Mouse (Mus musculus) cerebral cortex, adult 2 months (tissue): ENCODE measurements around the gene Ly6g6f.

Experiments used
- WGBS: fragments of 180-500 bp; shearing (Covaris S2); methylation state at CpG from one replicate; pipeline ENCODE4 v1.1.7; 2018; 5-methylcytosine and 5-hydroxymethylcytosine counted together

The Ly6g6f gene

DNA sequence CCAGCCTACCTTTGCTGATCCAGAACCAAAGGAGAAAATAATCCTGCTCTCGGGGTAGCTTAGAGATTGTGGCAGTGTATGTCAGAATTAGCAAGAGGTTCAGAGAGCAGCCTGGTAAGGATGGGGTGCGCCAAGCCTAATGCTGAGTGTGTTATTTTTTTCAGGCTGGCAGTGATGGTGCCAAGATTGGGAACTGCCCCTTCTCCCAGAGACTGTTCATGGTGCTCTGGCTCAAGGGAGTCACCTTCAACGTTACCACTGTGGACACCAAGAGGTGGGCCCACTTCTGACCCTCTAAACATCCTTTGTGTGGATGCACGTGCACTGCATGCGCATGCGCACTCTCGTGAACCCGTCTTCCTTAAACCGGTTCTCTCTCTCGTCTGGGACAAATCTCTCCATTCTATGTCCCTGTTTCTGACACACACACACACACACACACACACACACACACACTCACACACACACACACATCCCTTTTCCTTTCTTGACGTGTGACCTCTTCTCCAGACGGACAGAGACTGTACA, 33.1 kb downstream of the Ly6g6f start:
- WGBS = 78% methylated on average over 12 of the region's 12 CpGs

GRCm38 (mm10) chr17:35051156-35052086, 34.0 kb downstream of the Ly6g6f start:
- WGBS = 24% methylated on average over 21 of the region's 21 CpGs

DNA sequence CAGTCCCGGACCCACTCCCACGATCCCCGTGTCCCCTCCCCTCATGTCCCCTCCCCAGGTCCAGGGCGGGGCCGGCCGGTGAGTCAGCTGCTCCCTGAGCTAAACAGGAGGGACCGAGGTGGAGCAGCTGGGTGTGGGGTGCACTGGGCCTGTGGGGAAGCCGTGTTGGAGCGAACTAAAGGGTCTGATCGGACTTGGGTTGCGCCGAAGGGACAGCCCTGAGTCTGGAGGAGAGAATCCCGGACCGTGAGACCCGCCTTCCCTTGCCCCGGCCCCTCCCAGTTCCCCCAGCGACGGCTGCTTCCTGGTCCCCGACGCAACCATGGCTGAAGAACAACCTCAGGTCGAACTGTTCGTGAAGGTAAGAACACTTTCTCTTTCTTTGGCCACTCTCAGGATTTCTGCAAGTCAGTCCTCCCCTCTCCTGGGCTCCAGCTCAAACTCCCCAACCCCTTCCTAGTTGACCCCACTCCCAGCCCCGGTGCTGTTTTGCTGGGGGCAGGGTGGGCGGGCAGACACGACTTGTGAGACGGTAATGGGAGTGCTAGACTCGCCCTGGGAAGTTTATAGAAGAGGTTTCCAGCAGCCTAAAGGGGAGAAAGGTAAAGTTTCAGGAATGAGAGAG, 35.2 kb downstream of the Ly6g6f start:
- 6% methylated on average over 27 of the region's 27 CpGs for WGBS

DNA sequence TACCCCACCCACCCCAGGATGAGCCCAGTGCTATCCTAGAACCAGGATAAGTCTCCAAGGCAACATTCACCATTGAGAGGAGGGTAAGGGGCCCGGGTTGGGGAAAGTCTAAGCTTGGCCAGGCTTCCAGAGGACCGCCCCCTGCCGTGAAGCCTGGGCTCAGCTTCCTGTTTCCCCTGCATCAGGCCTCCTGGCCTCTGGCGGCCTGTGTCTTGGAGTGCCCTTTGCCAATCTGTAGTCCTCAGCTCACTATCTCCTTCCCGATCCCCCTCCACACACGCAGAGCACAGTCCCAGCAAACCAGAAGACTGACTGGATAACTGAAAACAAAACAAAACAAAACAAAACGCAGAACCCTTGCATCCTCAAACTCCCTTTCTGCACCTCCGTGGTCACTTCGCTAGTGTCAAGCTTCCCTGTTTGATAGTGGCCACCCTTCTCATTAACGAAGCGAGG, 35.8 kb downstream of the Ly6g6f start, which contains the start of gene Clic1:
TSS of gene Clic1 (plus strand) at position 406 of the 456 bp plus-strand sequence.
- WGBS = 22% methylated on average over 11 of the region's 11 CpGs

DNA sequence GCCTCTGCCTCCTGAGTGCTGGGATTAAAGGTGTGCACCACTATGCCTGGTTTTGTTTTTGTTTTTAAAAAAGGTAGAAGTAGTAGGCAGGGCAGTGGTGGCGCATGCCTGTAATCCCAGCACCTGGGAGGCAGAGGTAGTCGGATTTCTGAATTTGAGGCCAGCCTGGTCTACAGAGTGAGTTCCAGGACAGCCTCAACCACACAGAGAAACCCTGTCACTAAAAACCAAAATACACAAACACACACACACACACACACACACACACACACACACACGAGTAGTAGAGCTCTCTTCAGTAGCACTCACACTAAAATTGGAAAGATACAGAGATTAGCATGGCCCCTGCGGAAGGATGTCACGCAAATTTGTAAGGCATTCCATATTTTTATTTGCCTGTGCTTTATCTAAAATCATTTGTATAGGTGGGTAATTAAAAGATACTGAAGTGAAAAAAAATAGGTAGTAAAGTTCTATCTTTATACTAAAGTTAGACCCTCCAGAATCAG, 36.4 kb downstream of the Ly6g6f start:
- 83% methylated on average over 5 of the region's 5 CpGs for WGBS

DNA sequence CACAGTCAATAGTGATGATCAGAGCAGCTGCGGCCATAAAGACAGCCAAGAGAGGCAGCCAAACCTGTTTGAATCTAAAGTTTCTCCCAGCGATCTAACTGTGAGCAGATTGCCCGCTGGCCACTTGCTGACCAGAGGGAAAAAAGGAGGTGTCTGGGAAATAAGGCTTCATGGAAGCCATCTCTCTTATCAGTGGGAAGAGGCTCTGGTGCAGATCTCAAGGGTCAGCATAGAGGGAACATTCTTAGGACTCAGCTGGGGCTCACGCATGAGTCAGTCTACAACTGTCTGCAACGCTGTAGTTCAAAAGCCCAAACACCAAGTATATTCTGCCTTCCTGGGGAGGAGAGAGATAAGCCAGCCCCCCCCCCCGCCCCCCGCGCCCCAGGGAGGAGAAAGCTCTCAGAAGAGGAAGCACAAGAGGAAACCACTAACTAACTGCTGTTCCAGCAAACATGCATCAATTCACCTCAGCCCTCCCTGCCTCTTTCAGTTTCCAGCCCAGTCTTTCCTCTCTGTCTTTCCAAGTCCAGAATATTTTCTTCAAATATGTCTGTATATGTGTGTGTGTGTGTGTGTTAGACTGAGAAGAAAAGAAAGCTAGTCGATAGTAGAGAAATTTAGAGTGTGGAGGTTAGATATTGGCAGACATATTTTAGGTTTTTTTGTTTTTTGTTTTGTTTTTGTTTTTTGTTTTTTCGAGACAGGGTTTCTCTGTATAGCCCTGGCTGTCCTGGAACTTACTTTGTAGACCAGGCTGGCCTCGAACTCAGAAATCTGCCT, 37.1 kb downstream of the Ly6g6f start:
- 45% methylated on average over 11 of the region's 11 CpGs for WGBS

DNA sequence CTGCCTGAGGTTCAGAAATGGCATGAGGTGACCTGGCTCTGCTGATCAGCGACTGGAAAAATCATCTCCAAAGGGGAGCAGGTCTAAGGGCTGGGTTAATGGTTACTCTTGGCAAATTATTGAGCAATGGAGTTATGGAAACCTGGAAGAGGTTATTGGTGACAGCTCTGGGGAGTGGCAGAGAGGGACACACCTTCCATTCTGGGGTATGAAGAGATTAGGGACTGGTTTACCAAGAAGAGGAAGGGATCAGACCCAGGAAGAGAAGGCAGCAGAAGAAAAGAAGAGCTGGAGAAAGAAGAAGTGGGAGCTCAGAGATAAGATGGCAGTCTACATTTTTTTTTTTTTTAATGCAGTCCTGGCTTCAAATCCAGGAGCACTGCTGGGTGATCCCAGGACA, 37.7 kb downstream of the Ly6g6f start:
- 72% methylated on average over 1 of the region's 1 CpGs for WGBS

DNA sequence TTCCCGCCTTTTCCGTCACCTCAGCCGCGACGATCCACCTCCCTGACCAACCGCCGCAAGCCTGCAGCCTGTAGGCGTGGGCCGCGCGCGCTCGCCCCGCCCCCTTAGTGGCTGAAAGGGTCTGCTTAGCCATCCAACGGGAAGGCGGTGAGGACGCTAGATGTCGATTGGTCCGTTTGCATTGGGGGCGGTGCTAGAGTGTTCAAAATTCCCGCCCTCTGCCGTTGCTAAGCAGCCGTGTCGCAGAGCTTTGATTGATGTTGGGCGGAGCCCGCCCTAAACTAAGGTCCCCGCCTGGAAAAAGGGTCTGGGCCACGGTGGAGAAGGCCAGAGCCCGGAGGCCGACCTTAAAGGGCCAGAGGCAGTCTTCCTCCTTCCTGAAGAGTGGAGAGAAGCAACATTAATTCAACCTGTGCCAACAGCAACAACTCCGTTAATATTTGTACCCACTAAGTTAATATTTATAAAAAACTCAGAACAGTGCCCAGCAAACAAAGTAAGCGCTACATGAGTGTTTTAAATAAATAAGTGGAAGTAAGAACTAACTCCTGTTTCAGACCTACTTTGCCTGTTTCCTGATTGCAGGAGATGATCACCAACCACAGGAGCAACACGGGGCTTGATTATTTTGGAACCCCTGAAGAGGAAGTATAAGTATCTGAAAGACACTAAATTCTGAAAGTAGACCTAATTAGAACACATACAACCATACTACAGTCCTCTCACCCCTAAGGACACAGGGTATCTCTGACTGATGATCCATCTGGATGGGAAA, 38.5 kb downstream of the Ly6g6f start, which contains the start of gene Msh5:
TSS of gene Msh5 (minus strand) at position 65 of the 775 bp plus-strand sequence.
- WGBS = 2% methylated on average over 33 of the region's 33 CpGs

DNA sequence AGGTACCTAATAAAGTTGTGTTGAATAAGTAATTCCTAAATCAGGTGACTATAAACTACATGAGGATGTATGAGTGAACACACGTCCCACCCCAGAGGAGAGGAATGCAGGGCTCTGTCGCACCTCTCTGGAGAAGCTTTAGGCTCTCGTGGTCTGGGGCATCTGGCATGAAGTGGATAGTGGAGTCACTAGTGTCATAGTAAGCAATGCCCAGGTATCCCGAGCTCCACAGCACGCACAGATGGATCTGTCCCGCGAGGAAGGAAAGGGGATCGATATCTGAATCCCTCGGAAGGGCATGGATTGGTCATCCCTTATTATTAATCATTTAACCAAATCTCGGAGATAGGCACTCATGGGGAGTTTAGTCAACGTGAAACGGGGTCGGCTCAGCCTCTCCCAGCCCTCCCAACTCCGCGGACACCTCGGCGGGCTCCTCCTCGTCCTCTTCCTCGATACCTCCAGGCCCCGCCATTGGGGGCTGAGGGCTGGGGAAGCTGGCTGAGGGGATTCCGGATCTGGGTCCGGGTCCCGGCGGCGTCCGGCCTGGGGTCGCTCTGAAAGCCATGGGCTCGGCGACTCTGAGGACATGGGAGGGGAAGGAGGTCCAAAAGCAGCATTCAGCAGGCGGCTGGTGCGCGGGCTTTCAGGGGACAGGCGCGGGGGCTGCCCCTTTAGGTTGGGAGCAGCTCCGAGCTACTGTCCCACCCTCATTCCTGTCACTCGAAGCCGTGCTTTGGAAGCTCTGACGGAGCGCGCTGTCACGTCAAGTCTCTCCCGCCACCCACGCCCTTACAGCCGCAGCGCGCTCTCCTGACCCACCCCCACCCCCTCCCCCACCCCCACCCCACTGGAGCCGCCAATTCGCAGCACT, 39.4 kb downstream of the Ly6g6f start:
- WGBS = 8% methylated on average over 48 of the region's 48 CpGs

DNA sequence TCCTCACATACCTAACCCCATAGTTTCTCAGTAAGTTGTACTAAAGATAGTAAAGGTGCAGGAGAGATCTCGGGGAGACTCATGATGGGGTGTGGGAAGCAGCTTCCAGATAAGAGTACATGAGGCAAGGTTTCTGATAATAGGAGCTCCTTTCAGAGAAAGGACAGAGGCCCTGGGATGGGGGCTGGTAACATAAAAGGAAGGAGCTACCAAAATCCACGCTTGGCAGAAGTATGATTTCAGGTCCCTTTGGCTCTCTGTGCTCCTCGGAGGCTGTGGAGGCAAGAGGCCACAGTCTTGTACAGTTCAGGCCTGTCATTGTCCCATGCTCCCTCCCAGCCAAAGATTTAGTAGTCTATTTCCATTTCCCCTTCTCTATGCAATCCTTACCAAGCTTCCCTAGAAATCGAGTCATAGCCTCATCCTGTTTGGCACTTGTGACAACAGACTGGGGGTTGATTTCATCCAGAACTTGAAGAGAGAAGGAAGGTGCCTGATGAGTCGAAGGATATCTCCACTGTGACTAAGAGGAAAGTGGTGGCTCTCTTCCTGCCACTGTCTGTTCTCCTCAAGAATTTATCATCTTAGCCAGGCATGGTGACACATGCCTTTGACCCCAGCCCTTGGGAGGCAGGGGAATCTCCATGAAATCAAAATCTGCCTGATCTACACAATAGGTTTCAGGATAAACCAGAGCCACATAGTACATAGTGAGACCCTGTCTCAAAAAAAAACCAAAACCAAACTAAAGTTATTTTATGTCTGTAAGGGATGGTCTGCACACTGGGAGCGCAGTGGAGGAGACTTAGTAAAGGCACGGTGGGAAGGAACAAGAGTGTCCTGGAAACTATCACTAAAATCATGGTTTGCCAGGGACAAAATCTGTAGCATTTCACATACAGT, 40.3 kb downstream of the Ly6g6f start:
- 82% methylated on average over 7 of the region's 7 CpGs for WGBS

GRCm38 (mm10) chr17:35043794-35044193, 41.6 kb downstream of the Ly6g6f start:
- 90% methylated on average over 4 of the region's 4 CpGs for WGBS

GRCm38 (mm10) chr17:35039121-35039873, 46.1 kb downstream of the Ly6g6f start:
- WGBS = 68% methylated on average over 11 of the region's 11 CpGs

GRCm38 (mm10) chr17:35034896-35035295, 50.5 kb downstream of the Ly6g6f start:
- 68% methylated on average over 6 of the region's 6 CpGs for WGBS

DNA sequence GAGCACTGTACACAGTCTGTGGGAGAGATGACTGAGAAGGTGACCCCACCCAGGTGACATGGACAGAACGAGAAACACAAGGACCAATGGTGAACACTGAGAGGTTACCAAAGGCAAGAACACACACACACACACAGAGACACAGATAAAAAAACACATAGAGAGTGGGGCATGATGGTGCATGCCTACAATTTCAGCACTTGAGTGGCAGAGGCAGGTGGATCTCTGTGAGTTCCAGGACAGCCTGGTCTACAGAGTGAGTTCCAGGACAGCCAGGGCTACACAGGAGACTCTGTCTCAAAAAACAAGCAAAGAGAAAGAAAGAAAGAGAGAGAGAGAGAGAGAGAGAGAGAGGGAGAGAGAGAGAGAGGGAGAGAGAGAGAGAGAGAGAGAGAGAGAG, 51.7 kb downstream of the Ly6g6f start:
- WGBS = 84% methylated on average over 1 of the region's 1 CpGs

DNA sequence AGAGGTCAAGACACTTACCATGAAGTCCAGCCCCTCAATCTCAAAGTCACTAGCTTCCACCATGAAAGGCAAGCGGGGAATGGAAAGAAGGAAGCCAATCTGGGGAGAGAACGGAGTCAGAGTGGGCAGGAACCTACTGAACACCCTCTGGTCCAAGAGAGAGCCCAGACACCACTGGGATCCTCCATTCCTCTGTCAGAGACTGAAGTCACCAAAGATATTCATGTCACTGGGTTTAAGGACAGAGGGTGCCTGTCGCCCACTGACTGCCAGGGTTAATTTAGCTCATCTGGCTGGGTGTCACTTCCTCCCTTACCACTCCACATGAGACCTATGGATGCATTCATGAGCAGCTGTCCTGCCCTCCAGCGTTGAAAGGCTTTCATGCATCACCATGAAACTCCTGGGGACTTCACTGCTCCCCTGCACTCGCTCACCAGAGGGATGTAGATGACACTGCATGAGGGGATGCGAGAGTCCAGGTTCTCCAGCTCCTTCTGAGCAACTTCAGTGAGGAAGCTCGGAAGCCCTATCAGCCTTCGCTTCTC, 53.0 kb downstream of the Ly6g6f start:
- WGBS = 79% methylated on average over 8 of the region's 8 CpGs

DNA sequence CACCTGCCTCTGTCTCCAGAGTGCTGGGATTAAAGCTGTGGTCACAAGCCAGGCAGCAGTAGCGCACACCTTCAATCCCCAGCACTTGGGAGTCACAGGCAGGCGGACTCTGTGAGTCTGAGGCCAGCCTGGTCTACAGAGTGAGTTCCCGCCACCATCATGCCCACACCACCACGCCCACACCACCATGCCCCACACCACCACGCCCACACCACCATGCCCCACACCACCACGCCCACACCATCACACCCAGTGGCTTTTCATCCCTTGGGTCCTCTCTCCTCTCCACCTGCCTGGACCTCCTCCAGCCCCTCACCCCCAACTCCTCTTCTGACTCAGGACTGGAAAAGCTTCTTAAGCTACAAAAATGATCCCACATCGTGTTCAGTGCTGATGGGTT, 53.5 kb downstream of the Ly6g6f start:
- 95% methylated on average over 7 of the region's 7 CpGs for WGBS

DNA sequence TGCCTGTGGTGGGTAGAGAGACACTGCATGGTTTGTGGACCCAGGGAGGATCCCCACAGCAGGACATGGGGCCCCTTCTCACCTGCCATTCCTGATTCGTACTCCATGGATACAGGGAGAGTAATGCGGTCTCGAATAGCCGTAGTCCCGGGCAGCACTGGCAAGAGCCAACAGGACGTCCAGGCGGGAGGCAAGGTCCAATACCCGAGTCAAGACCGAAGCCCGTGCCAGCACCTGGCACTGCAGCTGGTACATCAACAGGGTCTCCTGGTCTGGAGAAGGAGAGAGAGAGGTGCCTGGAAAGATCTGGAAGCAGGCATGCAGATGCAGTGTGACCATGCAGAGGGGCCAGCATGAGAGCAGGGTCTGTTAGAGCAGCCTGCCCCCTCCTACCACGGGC, 54.1 kb downstream of the Ly6g6f start:
- WGBS = 93% methylated on average over 11 of the region's 11 CpGs
